Mouse (Mus musculus) heart, postnatal 0 days (tissue): Measurements from ENCODE around the gene AC131692.1.

Source experiments
- CTCF ChIP-seq: IDR thresholded peaks from 2 replicates; pipeline ENCODE4 v1.5.1; 2016; ENCODE audit warnings: antibody characterized with exemption, control low read depth, low read depth
- EP300 ChIP-seq: IDR thresholded peaks from 2 replicates; pipeline ENCODE4 v1.6.1; 2016; ENCODE audit warnings: antibody characterized with exemption, low read depth

GRCm38 (mm10) chr19:6123330-6123729 is 29.1 kb downstream of the AC131692.1 start:
- TF ChIP-seq CTCF, result no peak
- no peak for TF ChIP-seq EP300
